Mouse (Mus musculus) CD4-positive, CD25-positive, alpha-beta regulatory T cell, adult 4 months (primary cell): ENCODE results near the gene Snrnp25. TPM values are rescaled to one million over a fixed set of nuclear protein-coding genes. Genes with fewer than 3 reads are reported as not detected.

Source experiments
- ATAC-seq: one replicate; pipeline ENCODE4 v1.8.0; 2017
- polyA plus RNA-seq, 2 experiments: library from polyadenylated mRNA; unstranded; fragments of 100-300 nt; shearing (Covaris generic); gene quantifications; one replicate each; pipeline ENCODE4 v1.2.1; 2017

Gene Snrnp25
- 10 to 100 TPM; 55.7 to 58.6 TPM for polyA plus RNA-seq

- ATAC-seq: peak; percentile 99
Observed at GRCm38 (mm10) chr11:32205058-32205873, at the start of gene Snrnp25. Snrnp25 (plus strand) TSS chr11:32205415.

- ATAC-seq: no peak
Observed at GRCm38 (mm10) chr11:32156854-32157630, 48.2 kb upstream of the Snrnp25 start.

- ATAC-seq: no peak
Observed at GRCm38 (mm10) chr11:32157791-32158594, 47.2 kb upstream of the Snrnp25 start.

GRCm38 (mm10) chr11:32159176-32159575 lies 46.0 kb upstream of the Snrnp25 start:
- ATAC-seq: no peak

- ATAC-seq: no peak
Observed at GRCm38 (mm10) chr11:32160341-32160740, 44.9 kb upstream of the Snrnp25 start.

- ATAC-seq: no peak
Observed at GRCm38 (mm10) chr11:32161500-32161899, 43.7 kb upstream of the Snrnp25 start.

GRCm38 (mm10) chr11:32161922-32162804 lies 43.1 kb upstream of the Snrnp25 start:
- ATAC-seq: peak; percentile 96

GRCm38 (mm10) chr11:32166683-32167082 lies 38.5 kb upstream of the Snrnp25 start:
- no peak for ATAC-seq

GRCm38 (mm10) chr11:32178506-32178905 lies 26.7 kb upstream of the Snrnp25 start:
- ATAC-seq: no peak

- no peak for ATAC-seq
Observed at GRCm38 (mm10) chr11:32181246-32181645, 24.0 kb upstream of the Snrnp25 start.

- ATAC-seq: peak; percentile 68
Observed at GRCm38 (mm10) chr11:32181973-32182868, 23.0 kb upstream of the Snrnp25 start.

GRCm38 (mm10) chr11:32184469-32184868 lies 20.7 kb upstream of the Snrnp25 start:
- ATAC-seq: no peak

GRCm38 (mm10) chr11:32186031-32186430 lies 19.2 kb upstream of the Snrnp25 start:
- ATAC-seq: no peak

GRCm38 (mm10) chr11:32187256-32187655 lies 18.0 kb upstream of the Snrnp25 start:
- ATAC-seq: no peak

- ATAC-seq: no peak
Observed at GRCm38 (mm10) chr11:32188881-32189280, 16.3 kb upstream of the Snrnp25 start.

GRCm38 (mm10) chr11:32189434-32189833 lies 15.8 kb upstream of the Snrnp25 start:
- no peak for ATAC-seq

- no peak for ATAC-seq
Observed at GRCm38 (mm10) chr11:32190119-32190518, 15.1 kb upstream of the Snrnp25 start.

- no peak for ATAC-seq
Observed at GRCm38 (mm10) chr11:32190603-32191110, 14.6 kb upstream of the Snrnp25 start.

GRCm38 (mm10) chr11:32193156-32193555 lies 12.1 kb upstream of the Snrnp25 start:
- no peak for ATAC-seq

GRCm38 (mm10) chr11:32194086-32194485 lies 11.1 kb upstream of the Snrnp25 start:
- ATAC-seq: no peak
